Mouse (Mus musculus) hindbrain, embryonic 10.5 days (tissue): ENCODE results near the gene Bmper. TPM values are rescaled to one million over a fixed set of nuclear protein-coding genes. Genes with fewer than 3 reads are reported as not detected.
A peak's percentile ranks its signal among the peaks of the same experiment; 100 is the strongest.

Experiments used
- DNase-seq: peaks from one replicate; pipeline ENCODE4 v3.0.0-alpha.2; 2017; ENCODE audit warnings: low spot score
- H3K27ac ChIP-seq: fragments of 300-500 bp; sonication (generic); 2 replicates; pipeline ENCODE4 v1.5.1; 2016; ENCODE audit warnings: mild to moderate bottlenecking, moderate library complexity
- H3K27me3 ChIP-seq: fragments of 300-500 bp; sonication (generic); 2 replicates; pipeline ENCODE4 v1.6.1; 2016; ENCODE audit warnings: mild to moderate bottlenecking; ENCODE audit not compliant: poor library complexity, insufficient read depth, severe bottlenecking
- H3K36me3 ChIP-seq: fragments of 300-500 bp; sonication (generic); 2 replicates; pipeline ENCODE4 v1.6.1; 2016; ENCODE audit warnings: mild to moderate bottlenecking, moderate library complexity
- H3K4me1 ChIP-seq: fragments of 300-500 bp; sonication (generic); replicated peaks from 2 replicates; pipeline ENCODE4 v1.6.1; 2016; ENCODE audit warnings: mild to moderate bottlenecking
- H3K4me3 ChIP-seq: fragments of 300-500 bp; sonication (generic); 2 replicates; pipeline ENCODE4 v1.5.1; 2016; ENCODE audit warnings: mild to moderate bottlenecking, moderate library complexity
- H3K9me3 ChIP-seq: fragments of 300-500 bp; sonication (generic); 2 replicates; pipeline ENCODE4 v1.6.1; 2016; ENCODE audit warnings: mild to moderate bottlenecking, moderate library complexity
- WGBS: fragments of 180-500 bp; shearing (Covaris S2); methylation state at CpG from one replicate; pipeline ENCODE4 v1.1.7; 2016; 5-methylcytosine and 5-hydroxymethylcytosine counted together
- polyA plus RNA-seq: library from polyadenylated mRNA; unstranded; fragments of >200 nt; fragmentation: Nextera tagmentation; extraction: Ambion mirVana; gene quantifications from 2 replicates; pipeline ENCODE4 v1.2.1, GENCODE M21; 2016

Bmper gene
- polyA plus RNA-seq = 1.6 and 3.1 TPM in 2 replicates

DNA sequence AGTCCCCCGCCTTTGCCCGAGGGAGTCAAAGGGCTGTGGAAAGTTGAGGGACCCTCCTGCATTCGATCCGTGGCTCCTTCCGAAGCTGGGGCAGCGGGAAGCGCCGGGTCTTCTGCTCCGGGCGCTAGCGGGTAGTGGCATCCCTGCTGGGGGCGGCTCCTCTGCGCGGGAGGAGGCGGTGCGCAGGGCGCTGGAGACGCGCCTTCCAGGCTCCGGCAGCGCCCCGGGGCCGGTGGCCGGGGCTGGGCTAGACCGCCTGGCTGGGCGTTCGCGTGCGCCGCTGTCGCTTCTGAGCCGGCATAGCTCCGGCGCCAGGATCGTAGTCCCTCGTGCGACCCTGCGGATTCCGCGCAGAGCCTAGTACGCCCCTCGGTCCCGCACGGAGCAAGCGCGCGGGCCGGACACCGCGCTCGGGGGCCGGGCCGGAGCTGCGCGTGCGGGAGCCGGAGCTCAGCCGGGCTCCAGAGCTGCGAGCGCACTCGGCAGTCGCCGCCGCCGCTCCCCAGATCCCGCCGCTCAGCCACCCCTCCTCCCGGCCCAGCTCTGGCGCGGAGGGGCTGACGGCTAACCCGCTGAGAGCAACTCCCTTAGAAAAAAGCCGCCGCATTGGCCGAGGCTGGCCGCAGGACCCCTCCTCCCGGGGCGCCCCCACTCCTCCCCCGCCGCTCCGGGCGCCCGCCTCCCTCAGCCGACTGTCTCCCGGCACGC, at the start of gene Bmper:
Bmper (plus strand) TSS at position 236 of the 708 bp plus-strand sequence.
- DNase-seq = peak; percentile 75
- H3K9me3 ChIP-seq = no peaks in the 10 kb centered on the region
- peak within 1 kb of the TSS; percentile 78 for H3K4me3 ChIP-seq
- peak within 1 kb of the TSS; percentile 86 for H3K27ac ChIP-seq
- under 1% methylated on average over 85 of the region's 86 CpGs for WGBS
- peaks cover 87% of the 10 kb centered on the region for H3K27me3 ChIP-seq
- peaks cover 19% of the 10 kb centered on the region for H3K4me1 ChIP-seq
- no peaks in the 10 kb centered on the region for H3K36me3 ChIP-seq

DNA sequence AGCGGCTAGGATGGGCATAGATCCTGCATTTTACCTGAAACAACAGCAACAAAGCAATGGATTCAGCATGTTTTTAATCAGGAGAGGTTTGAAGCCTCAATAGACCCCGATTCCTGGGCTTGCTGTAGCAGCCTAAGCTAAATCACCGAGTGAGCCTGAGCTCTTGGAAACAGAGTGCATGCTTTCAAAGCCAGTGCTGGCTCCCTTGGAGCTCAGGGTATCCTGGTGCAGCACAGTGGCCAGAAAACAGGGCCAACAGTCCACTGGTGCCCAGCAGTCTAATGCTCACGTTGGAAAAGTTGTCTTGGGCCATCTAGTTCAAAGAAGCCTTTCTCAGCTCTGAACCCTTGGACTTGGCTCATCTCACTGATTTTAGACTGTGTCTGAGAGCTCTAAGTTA, 45.4 kb upstream of the Bmper start:
- DNase-seq = no peak
- Histone ChIP-seq H3K27ac (no peak overlapping the region), H3K4me1 (no peaks in the 10 kb centered on the region; the same call in 1 of the 2 replicates), H3K4me3 (no peak overlapping the region), H3K36me3 (no peaks in the 10 kb centered on the region), H3K27me3 (no peaks in the 10 kb centered on the region), H3K9me3 (no peaks in the 10 kb centered on the region)
- WGBS = 81% methylated on average over 4 of the region's 4 CpGs

DNA sequence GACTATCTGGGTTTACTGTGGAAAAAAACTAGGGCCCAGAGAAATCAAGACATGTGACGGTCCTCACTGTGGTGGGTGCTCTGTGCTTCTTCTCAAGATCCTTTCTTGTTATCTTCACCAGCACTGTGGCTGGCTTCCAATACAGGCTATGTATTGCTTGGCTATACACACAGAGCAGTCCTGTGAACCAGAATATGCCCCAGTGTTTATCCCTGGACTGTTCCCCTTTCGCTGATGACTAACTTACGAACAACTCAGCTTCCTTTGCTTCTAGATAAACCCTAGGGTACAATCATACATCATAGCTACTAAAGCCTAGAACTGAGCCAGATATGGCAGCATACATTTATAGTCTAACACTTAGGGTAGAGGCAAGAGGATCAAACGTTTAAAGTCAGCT, 35.7 kb upstream of the Bmper start:
- Histone ChIP-seq H3K4me1 (no peaks in the 10 kb centered on the region), H3K4me3 (no peak overlapping the region), H3K27ac (no peak overlapping the region), H3K9me3 (no peaks in the 10 kb centered on the region), H3K36me3 (no peaks in the 10 kb centered on the region), H3K27me3 (no peaks in the 10 kb centered on the region)
- WGBS = 88% methylated on average over 4 of the region's 4 CpGs
- no peak for DNase-seq

DNA sequence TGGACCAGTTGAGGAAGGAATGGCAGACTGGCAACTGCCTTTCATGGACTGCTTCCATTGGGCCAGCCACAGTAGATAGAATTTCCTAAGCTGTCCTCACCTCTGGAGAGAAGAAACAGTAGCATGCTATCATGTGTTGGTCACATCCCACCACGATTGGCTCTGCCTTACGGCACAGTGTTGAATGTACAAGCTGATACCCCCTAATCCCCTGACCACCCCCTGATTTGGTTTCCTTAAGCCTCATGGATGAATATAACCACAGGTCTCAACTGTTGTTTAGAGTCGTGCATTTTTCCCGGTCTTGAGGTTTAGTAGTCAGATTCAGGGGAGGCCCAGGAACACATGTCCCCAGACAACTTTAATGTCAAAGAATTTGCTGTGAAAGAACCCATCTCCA, 34.7 kb upstream of the Bmper start:
- 80% methylated on average over 4 of the region's 4 CpGs for WGBS
- Histone ChIP-seq H3K4me3 (no peak overlapping the region), H3K27ac (no peak overlapping the region), H3K36me3 (no peaks in the 10 kb centered on the region), H3K27me3 (no peaks in the 10 kb centered on the region), H3K9me3 (no peaks in the 10 kb centered on the region), H3K4me1 (no peaks in the 10 kb centered on the region)
- DNase-seq = no peak

DNA sequence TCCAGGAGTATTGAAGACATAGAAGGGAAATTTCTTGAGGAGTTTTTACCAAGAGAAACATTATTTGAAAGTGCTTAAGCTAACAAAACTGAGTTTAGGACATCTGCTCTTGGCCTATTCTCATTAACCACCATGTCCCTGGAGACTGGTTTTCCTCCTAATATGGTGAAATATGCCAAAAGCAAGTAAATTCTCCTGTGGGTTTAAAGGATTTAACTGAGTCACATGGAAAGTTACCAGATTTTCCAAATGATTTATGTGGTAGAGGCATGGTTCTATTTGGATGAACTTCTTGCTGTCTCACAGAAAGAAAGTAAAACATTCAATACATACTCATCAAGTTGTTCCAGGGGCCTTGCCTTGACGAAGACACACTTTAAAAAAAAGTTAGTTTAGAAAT, 31.9 kb upstream of the Bmper start:
- no peaks in the 10 kb centered on the region for H3K9me3 ChIP-seq
- 74% methylated on average over 1 of the region's 1 CpGs for WGBS
- H3K27ac ChIP-seq = no peak overlapping the region
- no peak for DNase-seq
- H3K27me3 ChIP-seq = no peaks in the 10 kb centered on the region
- no peaks in the 10 kb centered on the region for H3K4me1 ChIP-seq
- H3K4me3 ChIP-seq = no peak overlapping the region
- H3K36me3 ChIP-seq = no peaks in the 10 kb centered on the region

DNA sequence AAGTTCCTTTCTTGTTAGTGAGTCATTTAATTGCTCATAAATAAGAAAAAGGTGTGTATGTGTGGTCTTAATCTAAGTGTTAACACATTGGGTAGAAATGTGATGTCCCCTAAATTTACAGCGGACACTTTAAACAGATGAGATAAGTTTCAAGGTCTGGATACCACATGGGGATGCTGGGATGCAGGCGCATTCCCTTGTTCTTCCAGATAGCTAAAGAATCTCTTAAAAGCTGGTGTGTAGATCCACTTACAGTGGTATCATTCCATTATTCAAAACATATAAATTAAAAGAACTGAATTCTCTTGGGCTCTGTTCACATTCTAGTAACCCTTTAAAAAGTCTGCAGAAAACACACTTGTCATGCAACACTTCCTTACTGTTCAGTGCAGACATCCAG, 31.4 kb upstream of the Bmper start:
- H3K4me1 ChIP-seq = no peaks in the 10 kb centered on the region
- H3K27me3 ChIP-seq = no peaks in the 10 kb centered on the region
- no peaks in the 10 kb centered on the region for H3K36me3 ChIP-seq
- WGBS = 88% methylated on average over 2 of the region's 2 CpGs
- H3K4me3 ChIP-seq = no peak overlapping the region
- H3K9me3 ChIP-seq = no peaks in the 10 kb centered on the region
- H3K27ac ChIP-seq = no peak overlapping the region
- DNase-seq = no peak

DNA sequence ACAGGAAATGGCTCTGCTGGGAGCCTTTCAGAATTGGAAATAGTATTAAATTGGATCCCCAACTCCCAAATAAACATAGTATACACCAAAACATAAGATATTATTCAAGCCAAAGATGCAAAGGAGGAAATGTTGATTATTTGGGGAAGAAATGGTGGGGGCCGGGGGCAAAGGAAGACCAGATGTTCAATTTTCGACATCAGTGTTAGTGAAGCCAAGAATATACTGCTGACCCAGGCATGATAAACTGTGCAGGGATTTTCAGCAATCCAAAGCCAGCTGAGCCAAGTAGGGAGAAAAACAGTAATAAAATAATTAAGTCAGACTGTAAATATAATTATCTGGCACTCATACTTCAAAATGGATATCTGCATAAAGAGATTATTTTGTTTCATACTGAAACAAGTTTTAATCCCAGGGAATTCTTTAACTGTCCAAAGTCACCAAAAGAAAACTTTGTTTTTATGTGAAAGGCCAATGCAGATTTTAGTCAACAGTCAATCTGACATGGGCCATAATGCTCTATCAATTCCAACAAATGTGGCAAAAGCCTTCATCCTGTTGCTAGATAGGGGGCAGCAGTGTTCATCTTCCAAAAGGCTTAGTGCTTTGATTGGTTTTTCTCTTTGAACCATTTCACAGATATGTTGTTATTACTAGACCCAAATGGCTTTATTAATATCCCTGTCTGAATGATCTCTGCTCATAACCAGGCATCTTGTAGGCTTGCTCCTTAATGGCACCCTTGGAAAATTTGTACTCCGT, 30.1 kb upstream of the Bmper start:
- DNase-seq = no peak
- no peaks in the 10 kb centered on the region for H3K36me3 ChIP-seq
- H3K27ac ChIP-seq = no peak overlapping the region
- no peaks in the 10 kb centered on the region for H3K9me3 ChIP-seq
- 92% methylated on average over 3 of the region's 3 CpGs for WGBS
- no peaks in the 10 kb centered on the region for H3K27me3 ChIP-seq
- H3K4me1 ChIP-seq = no peaks in the 10 kb centered on the region
- H3K4me3 ChIP-seq = no peak overlapping the region

DNA sequence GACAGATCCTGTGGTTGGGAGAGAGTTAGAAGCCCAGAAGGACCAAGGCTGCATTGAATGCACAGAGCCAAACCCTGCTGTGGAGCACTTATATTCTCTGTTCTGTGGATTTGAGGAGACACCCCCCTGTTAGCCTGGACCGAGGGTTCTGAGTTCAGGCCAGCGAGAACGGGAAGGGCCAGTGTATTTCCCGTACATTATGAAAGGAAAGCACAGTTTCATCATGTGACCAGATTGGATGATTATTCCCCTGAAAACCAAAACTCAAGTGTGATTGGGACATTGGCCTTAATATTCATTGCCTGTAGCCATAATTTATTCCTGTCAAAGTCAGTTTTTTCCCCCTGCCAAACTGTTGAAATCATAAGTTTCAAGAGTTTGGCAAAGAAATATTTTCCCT, 23.9 kb upstream of the Bmper start:
- H3K27ac ChIP-seq = no peak overlapping the region
- H3K4me3 ChIP-seq = no peak overlapping the region
- peaks cover 10% of the 10 kb centered on the region for H3K27me3 ChIP-seq
- H3K4me1 ChIP-seq = peaks cover 16% of the 10 kb centered on the region
- no peaks in the 10 kb centered on the region for H3K36me3 ChIP-seq
- no peaks in the 10 kb centered on the region for H3K9me3 ChIP-seq
- WGBS = 94% methylated on average over 4 of the region's 4 CpGs
- DNase-seq = no peak

DNA sequence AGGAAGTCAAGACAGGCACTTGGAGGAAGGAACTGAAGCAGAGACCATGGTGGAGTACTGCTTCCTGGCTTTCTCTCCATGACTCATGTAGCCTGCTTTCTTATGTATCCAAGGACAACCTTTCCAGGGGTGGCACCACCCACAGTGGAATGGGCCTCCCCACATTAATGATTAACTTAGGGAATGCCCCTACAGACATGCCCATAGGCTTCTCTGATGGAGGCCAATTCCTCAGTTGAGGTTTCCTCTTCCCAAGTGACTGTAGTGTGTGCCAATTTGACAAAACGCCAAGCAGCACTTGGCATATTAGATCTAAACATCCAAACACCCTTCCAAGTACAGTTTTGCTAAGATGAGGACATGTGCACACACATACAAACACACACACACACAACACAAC, 23.0 kb upstream of the Bmper start:
- H3K4me1 ChIP-seq = peaks cover 25% of the 10 kb centered on the region
- 83% methylated on average over 1 of the region's 1 CpGs for WGBS
- no peaks in the 10 kb centered on the region for H3K9me3 ChIP-seq
- H3K36me3 ChIP-seq = no peaks in the 10 kb centered on the region
- no peak overlapping the region for H3K27ac ChIP-seq
- no peak overlapping the region for H3K4me3 ChIP-seq
- peaks cover 11% of the 10 kb centered on the region for H3K27me3 ChIP-seq
- DNase-seq = no peak

DNA sequence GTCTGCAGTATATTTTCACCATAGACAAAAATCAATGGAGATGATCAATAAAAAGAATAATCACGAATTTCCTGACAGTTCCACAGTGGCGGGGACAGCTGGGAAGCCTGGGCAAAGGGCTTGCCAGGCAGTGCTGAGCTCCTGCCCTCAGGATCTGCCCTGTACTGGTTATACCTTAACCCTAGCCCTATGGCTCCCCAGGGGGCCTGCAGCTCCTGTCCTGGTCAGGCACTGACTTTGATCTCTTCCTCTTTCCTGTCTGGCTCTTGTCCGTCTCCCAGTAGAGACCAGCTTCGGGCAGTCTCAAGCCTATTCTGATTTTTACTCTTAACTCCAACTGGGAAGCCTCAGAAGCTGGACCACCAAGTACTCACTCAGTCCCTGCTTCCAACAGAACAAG, 22.0 kb upstream of the Bmper start:
- DNase-seq = no peak
- Histone ChIP-seq H3K4me3 (no peak overlapping the region), H3K4me1 (peaks cover 35% of the 10 kb centered on the region), H3K9me3 (no peaks in the 10 kb centered on the region), H3K27ac (no peak overlapping the region), H3K27me3 (peaks cover 15% of the 10 kb centered on the region), H3K36me3 (no peaks in the 10 kb centered on the region)
- WGBS = 73% methylated on average over 4 of the region's 4 CpGs

DNA sequence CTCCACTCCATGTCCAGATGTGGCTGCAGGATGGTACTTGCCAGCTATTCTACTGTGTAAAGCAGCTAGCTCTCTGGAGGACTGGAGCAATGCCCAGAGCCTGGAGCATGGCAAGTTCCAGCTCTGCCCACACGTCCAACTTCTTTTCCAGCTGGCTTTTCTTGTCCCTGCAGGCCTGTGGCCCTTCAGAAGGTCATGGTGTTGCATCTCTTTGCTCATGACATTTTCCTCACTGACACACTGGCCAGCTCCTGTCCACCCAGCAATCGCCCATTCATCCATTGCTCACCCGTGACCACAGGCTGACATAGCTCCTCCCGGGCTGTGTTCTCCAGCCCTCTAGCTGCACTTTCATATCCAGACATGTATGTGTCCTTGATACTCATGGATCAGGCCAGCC, 20.4 kb upstream of the Bmper start:
- H3K9me3 ChIP-seq = no peaks in the 10 kb centered on the region
- no peaks in the 10 kb centered on the region for H3K36me3 ChIP-seq
- no peak overlapping the region for H3K4me3 ChIP-seq
- H3K27ac ChIP-seq = 0 out of 2 replicates have a peak overlapping the region, but pooled peaks have one; percentile 23
- peaks cover 15% of the 10 kb centered on the region for H3K27me3 ChIP-seq
- DNase-seq = no peak
- peaks cover 35% of the 10 kb centered on the region for H3K4me1 ChIP-seq
- WGBS = 69% methylated on average over 4 of the region's 4 CpGs

DNA sequence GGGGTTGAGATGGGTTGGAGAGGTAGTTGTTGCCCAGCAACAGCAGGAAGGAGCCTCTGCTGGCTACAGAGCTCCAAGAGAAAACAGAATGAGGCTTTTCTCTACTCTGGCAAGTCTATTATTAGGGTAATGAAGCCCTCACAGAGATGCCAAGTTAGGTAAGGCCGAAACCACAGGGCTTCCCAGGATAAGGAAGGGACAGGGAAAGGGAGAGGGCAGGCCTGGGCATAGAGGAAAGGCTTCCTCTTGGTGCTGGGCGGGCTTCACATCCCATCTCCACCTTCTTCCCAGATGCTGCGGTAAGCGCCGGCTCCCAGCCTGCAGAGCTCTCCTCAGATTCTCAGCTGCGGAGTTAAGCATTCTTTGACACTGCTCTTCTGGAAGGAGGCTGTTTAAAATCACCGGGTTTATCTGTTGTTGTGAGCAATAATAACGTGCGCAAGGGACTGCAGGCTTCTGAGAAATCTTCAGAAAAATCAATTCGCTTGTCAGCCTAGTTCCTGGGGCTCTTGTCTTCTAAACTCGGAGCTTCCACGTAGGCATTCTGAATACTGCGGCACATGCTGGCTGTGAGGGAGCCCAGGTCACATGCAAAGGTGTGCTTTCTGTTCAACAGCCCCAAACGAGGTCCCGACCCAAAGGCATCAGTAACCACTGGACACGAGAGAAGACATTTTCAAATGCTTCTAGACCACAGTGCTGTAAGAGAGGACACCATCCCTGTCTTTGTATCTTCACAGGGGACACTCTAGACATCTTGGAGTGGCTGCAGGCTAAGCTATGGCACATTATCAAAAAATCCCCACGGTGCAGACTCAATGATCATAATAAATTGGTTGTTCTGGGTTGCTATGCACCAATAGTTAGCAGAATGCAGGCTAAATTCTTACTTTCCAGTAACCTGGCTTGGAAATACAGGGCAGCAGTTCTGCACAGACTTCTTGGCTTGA, 18.3 kb upstream of the Bmper start:
- Histone ChIP-seq H3K27ac (peak overlapping the region; percentile 50), H3K4me1 (peaks cover 35% of the 10 kb centered on the region), H3K27me3 (peaks cover 15% of the 10 kb centered on the region), H3K36me3 (no peaks in the 10 kb centered on the region), H3K4me3 (peak overlapping the region; percentile 34), H3K9me3 (no peaks in the 10 kb centered on the region)
- DNase-seq = peak; percentile 42
- 9% methylated on average over 17 of the region's 17 CpGs for WGBS
